Mouse (Mus musculus) embryonic facial prominence, embryonic 11.5 days (tissue): ENCODE measurements around the gene Usp17la. TPM values are rescaled to one million over a fixed set of nuclear protein-coding genes. Genes with fewer than 3 reads are reported as not detected.
"Not testable (repeated sequence)": the region's sequence is repeated elsewhere in the genome, so short reads cannot be mapped to it uniquely, and the experiment has no call there.

Experiments
- ATAC-seq: fragments of 200-750 bp; cut with Nextera tagmentation; replicated peaks from 2 replicates; pipeline ENCODE4 v1.8.0; 2017; ENCODE audit warnings: low read depth; ENCODE audit not compliant: insufficient number of reproducible peaks, low FRiP score, low TSS enrichment
- DNase-seq: peaks from one replicate; pipeline ENCODE4 v3.0.0-alpha.2; 2015; ENCODE audit warnings: low spot score
- H3K27ac ChIP-seq: fragments of 300-500 bp; sonication (generic); replicated peaks from 2 replicates; pipeline ENCODE4 v1.5.1; 2014; ENCODE audit warnings: mild to moderate bottlenecking, low read depth, low read length, control low read depth
- H3K27me3 ChIP-seq: fragments of 300-500 bp; sonication (generic); 2 replicates; pipeline ENCODE4 v1.6.1; 2014; ENCODE audit warnings: mild to moderate bottlenecking, low read length, moderate library complexity, mixed read lengths; ENCODE audit not compliant: control insufficient read depth, insufficient read depth
- H3K36me3 ChIP-seq: fragments of 300-500 bp; sonication (generic); replicated peaks from 2 replicates; pipeline ENCODE4 v1.6.1; 2014; ENCODE audit warnings: low read depth, mild to moderate bottlenecking, low read length, moderate library complexity, mixed read lengths; ENCODE audit not compliant: control insufficient read depth, insufficient read depth
- H3K4me1 ChIP-seq: fragments of 300-500 bp; sonication (generic); 2 replicates; pipeline ENCODE4 v1.6.1; 2014; ENCODE audit warnings: low read length, mixed read lengths; ENCODE audit not compliant: control insufficient read depth, insufficient read depth
- H3K4me2 ChIP-seq: fragments of 300-500 bp; sonication (generic); 2 replicates; pipeline ENCODE4 v1.6.1; 2014; ENCODE audit warnings: low read depth, mild to moderate bottlenecking, control low read depth, low read length, moderate library complexity
- H3K4me3 ChIP-seq: fragments of 300-500 bp; sonication (generic); 2 replicates; pipeline ENCODE4 v1.5.1; 2014; ENCODE audit warnings: low read depth, low read length, control low read depth
- H3K9ac ChIP-seq: fragments of 300-500 bp; sonication (generic); replicated peaks from 2 replicates; pipeline ENCODE4 v1.6.1; 2014; ENCODE audit warnings: mild to moderate bottlenecking, control low read depth, low read length
- H3K9me3 ChIP-seq: fragments of 300-500 bp; sonication (generic); replicated peaks from 2 replicates; pipeline ENCODE4 v1.6.1; 2016; ENCODE audit warnings: mild to moderate bottlenecking, low read length, inconsistent platforms, mixed read lengths; ENCODE audit not compliant: control insufficient read depth
- WGBS: fragments of 180-500 bp; shearing (Covaris S2); extraction: QIAGEN DNeasy Blood & Tissue Kit; methylation state at CpG from one replicate; pipeline ENCODE4 v1.1.7; 2014; 5-methylcytosine and 5-hydroxymethylcytosine counted together
- polyA plus RNA-seq: library from polyadenylated mRNA; unstranded; fragments of >200 nt; fragmentation: Nextera tagmentation; extraction: Ambion mirVana; gene quantifications from 2 replicates; pipeline ENCODE4 v1.2.1, GENCODE M21; 2014

Gene Usp17la
- not detected in 2 replicates for polyA plus RNA-seq

DNA sequence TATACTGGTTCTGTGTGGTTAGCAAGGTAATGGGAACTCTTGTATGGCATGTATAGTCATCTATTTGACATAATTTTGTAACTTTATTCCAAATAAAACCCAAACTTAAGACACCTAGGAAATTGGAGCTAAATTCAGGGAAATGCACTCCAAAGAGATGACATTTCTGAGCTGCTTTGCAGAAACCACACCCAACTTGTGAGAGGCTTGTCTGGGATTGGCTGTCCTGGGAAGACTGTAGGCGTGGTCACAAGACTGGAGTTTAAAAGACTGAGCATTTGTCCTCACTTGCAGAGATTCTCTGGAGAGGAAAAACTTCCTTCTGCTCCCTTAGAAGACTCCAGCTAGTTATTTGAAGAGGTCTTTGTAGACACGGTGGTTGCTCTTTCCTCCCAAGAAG, at the start of gene Usp17la:
Usp17la (plus strand) TSS at position 301 of the 400 bp plus-strand sequence.
- not testable (repeated sequence) for H3K9me3 ChIP-seq, H3K4me3 ChIP-seq, ATAC-seq, H3K4me2 ChIP-seq, H3K4me1 ChIP-seq, H3K36me3 ChIP-seq, H3K27ac ChIP-seq, DNase-seq, H3K9ac ChIP-seq, H3K27me3 ChIP-seq
- 86% methylated on average over 2 of the region's 2 CpGs for WGBS

DNA sequence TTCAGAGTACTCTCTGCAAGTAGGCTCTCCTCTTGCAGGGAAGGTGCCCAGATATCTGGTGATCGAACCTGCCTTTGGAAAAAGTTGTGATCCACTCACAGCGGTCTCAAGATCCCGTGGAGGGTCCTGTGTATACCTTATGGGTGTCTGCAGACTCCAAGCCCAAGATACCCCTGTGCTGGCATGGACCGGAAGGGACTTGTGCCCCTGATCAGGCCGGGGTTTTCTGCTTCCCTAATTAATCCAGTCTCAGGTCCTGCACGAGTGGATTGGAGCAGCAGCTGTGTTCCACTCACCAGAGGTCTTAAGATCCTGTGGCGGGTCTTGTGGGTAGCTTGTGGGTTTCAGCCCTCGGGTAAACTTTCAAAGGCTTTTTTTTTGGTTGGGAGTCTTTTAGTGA, 46.5 kb upstream of the Usp17la start:
- not testable (repeated sequence) for H3K36me3 ChIP-seq, H3K27me3 ChIP-seq, H3K9ac ChIP-seq, DNase-seq, H3K4me3 ChIP-seq, H3K4me1 ChIP-seq, H3K4me2 ChIP-seq, H3K27ac ChIP-seq, ATAC-seq, H3K9me3 ChIP-seq
- 82% methylated on average over 8 of the region's 8 CpGs for WGBS

DNA sequence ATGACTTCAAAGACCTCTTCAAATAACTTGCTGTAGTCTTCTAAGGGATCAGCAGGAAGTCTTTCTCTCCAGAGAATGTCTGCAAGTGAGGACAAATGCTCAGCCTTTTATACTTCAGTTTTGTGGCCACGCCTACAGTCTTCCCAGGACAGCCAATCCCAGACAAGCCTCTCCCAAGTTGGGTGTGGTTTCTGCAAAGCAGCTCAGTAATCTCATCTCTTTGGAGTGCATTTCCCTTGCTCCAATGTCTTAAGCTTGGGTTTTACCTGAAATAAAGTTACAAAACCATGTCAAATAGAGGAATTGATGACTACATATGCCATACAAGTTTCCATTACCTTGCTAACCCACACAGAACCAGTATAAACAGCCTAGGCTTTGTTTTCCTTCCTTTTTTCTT, 14.3 kb upstream of the Usp17la start, which contains the start of gene Usp17lb:
Usp17lb (minus strand) TSS at position 101 of the 400 bp plus-strand sequence.
- ATAC-seq: no peak
- no peak for DNase-seq
- Histone ChIP-seq H3K4me3 (no peak within 1 kb of the TSS), H3K27ac (no peak within 1 kb of the TSS), H3K4me2 (no peak within 1 kb of the TSS), H3K9ac (no peak within 1 kb of the TSS), H3K4me1 (no peaks in the 10 kb centered on the region), H3K27me3 (no peaks in the 10 kb centered on the region), H3K36me3 (no peaks in the 10 kb centered on the region), H3K9me3 (no peaks in the 10 kb centered on the region)
- WGBS: 71% methylated on average over 1 of the region's 1 CpGs

DNA sequence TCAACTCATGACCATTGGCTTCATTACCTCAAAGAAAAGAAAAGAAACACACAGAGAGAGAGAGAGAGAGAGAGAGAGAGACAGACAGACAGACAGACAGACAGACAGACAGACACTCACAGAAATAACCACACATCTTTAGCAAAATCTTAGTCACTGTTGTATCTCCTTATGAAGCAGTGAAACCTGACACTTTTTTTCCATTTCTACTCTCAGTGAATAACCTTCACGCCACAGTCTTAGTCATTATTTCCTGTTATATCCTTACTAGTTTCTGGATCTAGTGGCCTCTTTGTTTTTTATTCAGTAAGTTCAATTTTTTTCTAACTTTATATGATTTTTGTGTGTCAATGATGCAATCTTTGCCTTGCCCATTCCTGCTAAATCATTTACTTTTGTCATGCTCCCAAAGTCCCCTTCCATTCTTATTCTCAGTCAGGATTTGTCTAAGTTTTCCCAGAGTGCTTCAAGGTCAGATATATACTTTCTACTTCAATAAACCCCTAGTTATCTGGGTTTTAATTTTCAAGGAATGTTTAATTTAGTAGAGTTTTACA, 13.0 kb upstream of the Usp17la start:
- DNase-seq (no peak), ATAC-seq (no peak)
- no peak overlapping the region for H3K4me2 ChIP-seq
- H3K9ac ChIP-seq: no peak overlapping the region
- H3K27ac ChIP-seq: no peak overlapping the region
- no peaks in the 10 kb centered on the region for H3K27me3 ChIP-seq
- 63% methylated on average over 1 of the region's 1 CpGs for WGBS
- no peak overlapping the region for H3K4me3 ChIP-seq
- H3K36me3 ChIP-seq: no peaks in the 10 kb centered on the region
- no peaks in the 10 kb centered on the region for H3K4me1 ChIP-seq
- no peaks in the 10 kb centered on the region for H3K9me3 ChIP-seq

DNA sequence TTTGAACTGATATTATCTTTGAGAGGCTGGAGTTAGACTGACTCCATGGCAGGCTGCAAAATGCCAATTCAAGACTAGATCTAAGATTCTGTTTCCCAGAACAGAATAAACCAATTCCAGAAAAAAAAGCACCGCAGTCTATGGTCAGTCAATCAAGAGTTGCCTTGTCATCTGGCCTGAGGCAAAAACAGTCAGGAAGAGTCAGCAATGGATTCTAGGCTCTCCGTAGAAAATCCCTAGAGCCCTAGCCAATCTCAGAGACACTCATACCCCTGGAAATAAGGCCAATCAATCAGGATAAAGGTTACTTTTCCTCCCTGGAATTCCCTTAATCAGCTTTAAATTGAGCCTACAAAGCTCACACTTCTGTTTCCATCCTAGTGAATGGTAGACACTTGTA, 5.3 kb upstream of the Usp17la start:
- DNase-seq, H3K36me3 ChIP-seq, H3K9me3 ChIP-seq, H3K27ac ChIP-seq, ATAC-seq, H3K4me2 ChIP-seq, H3K4me1 ChIP-seq, H3K4me3 ChIP-seq, H3K27me3 ChIP-seq, H3K9ac ChIP-seq: not testable (repeated sequence)
- WGBS: 35% methylated on average over 2 of the region's 2 CpGs

DNA sequence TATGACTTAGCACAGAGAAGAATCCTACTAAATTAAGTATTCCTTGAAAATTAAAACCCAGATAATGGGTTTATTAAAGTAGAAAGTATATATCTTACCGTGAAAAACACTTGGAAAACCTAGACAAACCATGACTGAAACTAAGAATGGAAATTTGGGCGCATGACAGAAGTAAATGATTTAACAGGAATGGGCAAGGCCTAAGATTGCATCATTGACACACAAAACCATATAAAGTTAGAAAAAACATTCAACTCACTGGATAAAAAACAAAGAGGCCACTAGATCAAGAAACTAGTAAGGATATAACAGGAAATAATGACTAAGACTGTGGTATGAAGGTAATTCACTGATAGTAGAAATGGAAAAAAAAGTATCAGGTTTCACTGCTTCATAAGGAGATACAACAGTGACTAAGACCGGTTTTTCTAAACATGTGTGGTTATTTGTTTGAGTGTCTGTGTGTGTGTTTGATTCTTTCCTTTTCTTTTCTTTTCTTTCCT, 1.5 kb upstream of the Usp17la start:
- no peaks in the 10 kb centered on the region for H3K27me3 ChIP-seq
- H3K9ac ChIP-seq: no peak overlapping the region
- no peak overlapping the region for H3K4me2 ChIP-seq
- no peaks in the 10 kb centered on the region for H3K4me1 ChIP-seq
- H3K4me3 ChIP-seq: no peak overlapping the region
- H3K9me3 ChIP-seq: no peaks in the 10 kb centered on the region
- H3K27ac ChIP-seq: no peak overlapping the region
- H3K36me3 ChIP-seq: no peaks in the 10 kb centered on the region
- no peak for DNase-seq
- no peak for ATAC-seq
- 86% methylated on average over 3 of the region's 3 CpGs for WGBS

DNA sequence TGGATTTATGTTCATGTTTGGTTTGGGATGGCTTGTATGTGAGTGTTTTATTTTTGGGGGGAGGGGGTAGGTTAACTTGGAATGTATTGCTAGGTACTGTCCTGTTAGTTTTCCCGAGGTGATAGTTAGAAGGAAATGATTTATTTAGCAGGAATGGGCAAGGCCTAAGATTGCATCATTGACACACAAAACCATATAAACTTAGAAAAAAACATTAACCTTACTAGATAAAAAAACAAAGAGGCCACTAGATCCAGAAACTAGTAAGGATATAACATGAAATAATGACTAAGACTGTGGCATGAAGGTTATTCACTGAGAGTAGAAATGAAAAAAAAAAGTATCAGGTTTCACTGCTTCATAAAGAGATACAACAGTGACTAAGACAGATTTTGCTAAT, 874 bp downstream of the Usp17la start:
- no peak overlapping the region for H3K27ac ChIP-seq
- H3K4me2 ChIP-seq: no peak overlapping the region
- no peaks in the 10 kb centered on the region for H3K9me3 ChIP-seq
- H3K36me3 ChIP-seq: no peaks in the 10 kb centered on the region
- H3K4me3 ChIP-seq: no peak overlapping the region
- WGBS: 68% methylated on average over 1 of the region's 1 CpGs
- DNase-seq: no peak
- no peaks in the 10 kb centered on the region for H3K4me1 ChIP-seq
- no peak overlapping the region for H3K9ac ChIP-seq
- H3K27me3 ChIP-seq: no peaks in the 10 kb centered on the region
- ATAC-seq: no peak

DNA sequence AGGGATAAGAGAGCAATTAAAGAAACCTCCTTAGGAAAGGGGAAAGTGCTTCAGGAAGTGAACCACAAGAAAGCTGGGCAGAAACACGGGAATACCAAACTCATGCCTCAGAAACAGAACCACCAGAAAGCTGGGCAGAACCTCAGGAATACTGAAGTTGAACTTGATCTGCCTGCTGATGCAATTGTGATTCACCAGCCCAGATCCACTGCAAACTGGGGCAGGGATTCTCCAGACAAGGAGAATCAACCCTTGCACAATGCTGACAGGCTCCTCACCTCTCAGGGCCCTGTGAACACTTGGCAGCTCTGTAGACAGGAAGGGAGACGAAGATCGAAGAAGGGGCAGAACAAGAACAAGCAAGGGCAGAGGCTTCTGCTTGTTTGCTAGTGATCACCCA, 4.6 kb downstream of the Usp17la start:
- no peaks in the 10 kb centered on the region for H3K4me1 ChIP-seq
- no peaks in the 10 kb centered on the region for H3K36me3 ChIP-seq
- no peaks in the 10 kb centered on the region for H3K27me3 ChIP-seq
- H3K4me3 ChIP-seq: no peak overlapping the region
- WGBS: 83% methylated on average over 3 of the region's 3 CpGs
- ATAC-seq (no peak), DNase-seq (no peak)
- no peak overlapping the region for H3K4me2 ChIP-seq
- no peaks in the 10 kb centered on the region for H3K9me3 ChIP-seq
- no peak overlapping the region for H3K9ac ChIP-seq
- H3K27ac ChIP-seq: no peak overlapping the region
